Mouse (Mus musculus) forebrain, embryonic 15.5 days (tissue): ENCODE measurements around the gene Zbtb4. TPM values are rescaled to one million over a fixed set of nuclear protein-coding genes. Genes with fewer than 3 reads are reported as not detected.

ENCODE experiments used
- ATAC-seq: fragments of 200-750 bp; cut with Nextera tagmentation; replicated peaks from 2 replicates; pipeline ENCODE4 v1.8.0; 2017; ENCODE audit warnings: mild to moderate bottlenecking, moderate TSS enrichment, moderate library complexity
- H3K27ac ChIP-seq: fragments of 300-500 bp; sonication (generic); replicated peaks from 2 replicates; pipeline ENCODE4 v1.5.1; 2015; ENCODE audit warnings: mild to moderate bottlenecking, inconsistent platforms
- H3K27me3 ChIP-seq: fragments of 300-500 bp; sonication (generic); 2 replicates; pipeline ENCODE4 v1.6.1; 2015; ENCODE audit warnings: inconsistent platforms
- H3K36me3 ChIP-seq: fragments of 300-500 bp; sonication (generic); 2 replicates; pipeline ENCODE4 v1.6.1; 2015; ENCODE audit warnings: mild to moderate bottlenecking, inconsistent platforms
- H3K4me1 ChIP-seq: fragments of 300-500 bp; sonication (generic); 2 replicates; pipeline ENCODE4 v1.6.1; 2015; ENCODE audit warnings: inconsistent platforms
- H3K4me2 ChIP-seq: fragments of 300-500 bp; sonication (generic); replicated peaks from 2 replicates; pipeline ENCODE4 v1.6.1; 2015; ENCODE audit warnings: mild to moderate bottlenecking, inconsistent platforms
- H3K4me3 ChIP-seq: fragments of 300-500 bp; sonication (generic); 2 replicates; pipeline ENCODE4 v1.5.1; 2015; ENCODE audit warnings: mild to moderate bottlenecking, inconsistent platforms
- H3K9ac ChIP-seq: fragments of 300-500 bp; sonication (generic); replicated peaks from 2 replicates; pipeline ENCODE4 v1.6.1; 2015; ENCODE audit warnings: mild to moderate bottlenecking, inconsistent platforms
- H3K9me3 ChIP-seq: fragments of 300-500 bp; sonication (generic); 2 replicates; pipeline ENCODE4 v1.6.1; 2016; ENCODE audit warnings: inconsistent platforms
- WGBS: fragments of 180-500 bp; shearing (Covaris S2); methylation state at CpG from one replicate; pipeline ENCODE4 v1.1.7; 2015; ENCODE audit warnings: mixed read lengths; 5-methylcytosine and 5-hydroxymethylcytosine counted together
- polyA plus RNA-seq: library from polyadenylated mRNA; unstranded; fragments of >200 nt; fragmentation: Nextera tagmentation; extraction: Ambion mirVana; gene quantifications from 2 replicates; pipeline ENCODE4 v1.2.1, GENCODE M21; 2015

Gene Zbtb4
- polyA plus RNA-seq, 1 experiment from 2014 or later: 3.2 TPM

DNA sequence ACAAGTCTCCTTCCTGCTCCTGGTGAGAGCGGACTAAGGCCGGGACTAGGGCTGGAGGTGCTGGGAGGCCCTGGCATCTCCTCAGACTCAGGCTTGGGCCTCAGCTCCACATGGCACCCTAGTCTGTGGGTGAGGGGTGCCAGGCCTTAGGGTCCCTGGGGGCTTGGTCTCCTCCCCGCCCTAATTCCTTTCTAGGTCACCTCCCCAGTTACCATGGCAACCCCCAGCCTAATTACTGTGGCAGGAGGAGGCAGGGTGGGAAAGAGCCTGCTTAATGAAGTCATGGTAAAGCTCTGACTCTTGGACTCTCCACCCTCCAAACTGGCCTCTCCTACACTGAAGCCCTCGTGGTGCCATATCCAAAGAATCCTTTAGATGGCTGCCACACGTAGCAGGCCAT lies 63.1 kb downstream of the Zbtb4 start:
- Histone ChIP-seq H3K9me3 (no peaks in the 10 kb centered on the region), H3K4me1 (peaks cover 15% of the 10 kb centered on the region), H3K4me2 (no peak overlapping the region), H3K27me3 (no peaks in the 10 kb centered on the region), H3K4me3 (no peak overlapping the region), H3K9ac (no peak overlapping the region), H3K27ac (no peak overlapping the region), H3K36me3 (peaks cover 68% of the 10 kb centered on the region)
- ATAC-seq: no peak
- WGBS: 58% methylated on average over 5 of the region's 5 CpGs

DNA sequence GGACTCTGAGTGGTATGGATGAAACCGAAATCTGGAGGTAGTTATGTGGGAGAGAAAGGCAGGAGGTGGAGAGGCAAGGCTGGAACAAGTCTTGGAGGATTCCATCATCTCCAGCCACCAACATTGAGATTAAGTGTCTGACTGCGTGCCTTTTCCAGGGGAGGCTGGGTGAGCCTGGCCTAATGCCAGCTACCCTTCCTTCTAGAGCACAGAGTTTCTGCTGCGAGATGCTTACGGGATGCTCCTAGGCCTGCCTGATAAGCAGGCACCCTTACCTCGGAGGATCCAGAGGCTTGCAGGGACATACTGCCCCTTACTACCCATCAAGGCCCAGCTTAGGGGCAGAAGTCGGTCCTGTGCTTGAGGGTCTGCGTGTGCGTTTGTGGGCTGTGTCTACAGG lies 67.8 kb downstream of the Zbtb4 start:
- Histone ChIP-seq H3K4me1 (peaks cover 42% of the 10 kb centered on the region), H3K9ac (peak overlapping the region; percentile 94), H3K4me3 (peak overlapping the region; percentile 95), H3K36me3 (peaks cover 25% of the 10 kb centered on the region), H3K4me2 (peak overlapping the region; percentile 96), H3K27me3 (no peaks in the 10 kb centered on the region), H3K9me3 (no peaks in the 10 kb centered on the region), H3K27ac (peak overlapping the region; percentile 58)
- ATAC-seq: no peak
- WGBS: 47% methylated on average over 8 of the region's 8 CpGs

Other genes with a start within 250 kb of the Zbtb4 start
- gene Dnah2, start 216.8 kb upstream of the Zbtb4 start, polyA plus RNA-seq: 2.7 and 3.1 TPM in 2 replicates
- 107 and 114 TPM in 2 replicates for gene Efnb3, start 205.7 kb upstream of the Zbtb4 start, polyA plus RNA-seq
- gene Wrap53, start 185.7 kb upstream of the Zbtb4 start, polyA plus RNA-seq: 26.3 and 27.2 TPM in 2 replicates
- 112 and 115 TPM in 2 replicates for gene Trp53, start 185.6 kb upstream of the Zbtb4 start, polyA plus RNA-seq
- 22.2 and 25.9 TPM in 2 replicates for gene Atp1b2, start 160.0 kb upstream of the Zbtb4 start, polyA plus RNA-seq
- gene Shbg, start 148.0 kb upstream of the Zbtb4 start, polyA plus RNA-seq: not detected in 2 replicates
- gene Sat2, start 143.9 kb upstream of the Zbtb4 start, polyA plus RNA-seq: 22.9 and 25.2 TPM in 2 replicates
- 41.0 and 46.1 TPM in 2 replicates for gene Fxr2, start 132.9 kb upstream of the Zbtb4 start, polyA plus RNA-seq
- not detected in 2 replicates for gene Sox15, start 110.6 kb upstream of the Zbtb4 start, polyA plus RNA-seq
- gene Mpdu1, start 103.3 kb upstream of the Zbtb4 start, polyA plus RNA-seq: 89.1 and 91.0 TPM in 2 replicates
- gene Cd68, start 99.8 kb upstream of the Zbtb4 start, polyA plus RNA-seq: 6.7 and 7.7 TPM in 2 replicates
- 547 and 583 TPM in 2 replicates for gene Eif4a1, start 93.5 kb upstream of the Zbtb4 start, polyA plus RNA-seq
- gene Senp3, start 83.8 kb upstream of the Zbtb4 start, polyA plus RNA-seq: 89.2 and 102 TPM in 2 replicates
- gene Tnfsf13, start 80.1 kb upstream of the Zbtb4 start, polyA plus RNA-seq: 0.38 TPM in 1 of 2 replicates, not detected in the other
- gene Tnfsf12, start 70.1 kb upstream of the Zbtb4 start, polyA plus RNA-seq: 1.6 TPM in 2 replicates
- 1.0 and 1.1 TPM in 2 replicates for gene Tnfsfm13, start 69.8 kb upstream of the Zbtb4 start, polyA plus RNA-seq
- gene Polr2a, start 7.3 kb upstream of the Zbtb4 start, polyA plus RNA-seq: 17.5 and 19.2 TPM in 2 replicates
- 0.28 and 0.56 TPM in 2 replicates for gene Slc35g3, start 3.9 kb upstream of the Zbtb4 start, polyA plus RNA-seq
- 1.2 and 1.4 TPM in 2 replicates for gene Chrnb1, start 30.0 kb downstream of the Zbtb4 start, polyA plus RNA-seq
- gene Fgf11, start 35.9 kb downstream of the Zbtb4 start, polyA plus RNA-seq: 6.2 and 6.7 TPM in 2 replicates
- gene Tmem102, start 39.7 kb downstream of the Zbtb4 start, polyA plus RNA-seq: 0.61 and 0.98 TPM in 2 replicates
- gene Gm39566, start 49.4 kb downstream of the Zbtb4 start, polyA plus RNA-seq: not detected in 2 replicates
- not detected in 2 replicates for gene Spem2, start 52.6 kb downstream of the Zbtb4 start, polyA plus RNA-seq
- 0.33 and 0.36 TPM in 2 replicates for gene Spem1, start 56.3 kb downstream of the Zbtb4 start, polyA plus RNA-seq
- gene Nlgn2, start 71.9 kb downstream of the Zbtb4 start, polyA plus RNA-seq: 20.9 and 21.3 TPM in 2 replicates
- gene Tmem256, start 72.6 kb downstream of the Zbtb4 start, polyA plus RNA-seq: 333 and 335 TPM in 2 replicates
- 51.0 and 51.2 TPM in 2 replicates for gene Plscr3, start 80.5 kb downstream of the Zbtb4 start, polyA plus RNA-seq
- 0.27 and 0.36 TPM in 2 replicates for gene Tnk1, start 92.8 kb downstream of the Zbtb4 start, polyA plus RNA-seq
- gene Tmem95, start 112.1 kb downstream of the Zbtb4 start, polyA plus RNA-seq: not detected in 2 replicates
- gene Kctd11, start 115.5 kb downstream of the Zbtb4 start, polyA plus RNA-seq: 1.2 and 1.3 TPM in 2 replicates
- 0.48 and 0.51 TPM in 2 replicates for gene Acap1, start 129.6 kb downstream of the Zbtb4 start, polyA plus RNA-seq
- 19.9 and 20.7 TPM in 2 replicates for gene 2810408A11Rik, start 135.1 kb downstream of the Zbtb4 start, polyA plus RNA-seq
- gene Neurl4, start 135.2 kb downstream of the Zbtb4 start, polyA plus RNA-seq: 18.5 and 23.0 TPM in 2 replicates
- gene Gps2, start 148.0 kb downstream of the Zbtb4 start, polyA plus RNA-seq: 79.6 and 92.2 TPM in 2 replicates
- 1,167 and 1,257 TPM in 2 replicates for gene Eif5a, start 156.0 kb downstream of the Zbtb4 start, polyA plus RNA-seq
- gene Ybx2, start 169.9 kb downstream of the Zbtb4 start, polyA plus RNA-seq: 5.6 and 5.8 TPM in 2 replicates
- 6.4 and 7.5 TPM in 2 replicates for gene Slc2a4, start 182.3 kb downstream of the Zbtb4 start, polyA plus RNA-seq
- gene Cldn7, start 198.9 kb downstream of the Zbtb4 start, polyA plus RNA-seq: 0.28 and 0.56 TPM in 2 replicates
- 18.4 and 20.8 TPM in 2 replicates for gene Ctdnep1, start 215.2 kb downstream of the Zbtb4 start, polyA plus RNA-seq
- gene Elp5, start 216.6 kb downstream of the Zbtb4 start, polyA plus RNA-seq: 170 and 171 TPM in 2 replicates
- gene Gabarap, start 225.2 kb downstream of the Zbtb4 start, polyA plus RNA-seq: 610 and 626 TPM in 2 replicates
- 71.5 and 75.6 TPM in 2 replicates for gene Phf23, start 229.9 kb downstream of the Zbtb4 start, polyA plus RNA-seq
- 35.3 and 37.5 TPM in 2 replicates for gene Dvl2, start 234.7 kb downstream of the Zbtb4 start, polyA plus RNA-seq
- 57.0 and 60.7 TPM in 2 replicates for gene Acadvl, start 249.5 kb downstream of the Zbtb4 start, polyA plus RNA-seq